Mouse (Mus musculus): ENCODE results near the gene Nodal.

Nodal gene

DNA sequence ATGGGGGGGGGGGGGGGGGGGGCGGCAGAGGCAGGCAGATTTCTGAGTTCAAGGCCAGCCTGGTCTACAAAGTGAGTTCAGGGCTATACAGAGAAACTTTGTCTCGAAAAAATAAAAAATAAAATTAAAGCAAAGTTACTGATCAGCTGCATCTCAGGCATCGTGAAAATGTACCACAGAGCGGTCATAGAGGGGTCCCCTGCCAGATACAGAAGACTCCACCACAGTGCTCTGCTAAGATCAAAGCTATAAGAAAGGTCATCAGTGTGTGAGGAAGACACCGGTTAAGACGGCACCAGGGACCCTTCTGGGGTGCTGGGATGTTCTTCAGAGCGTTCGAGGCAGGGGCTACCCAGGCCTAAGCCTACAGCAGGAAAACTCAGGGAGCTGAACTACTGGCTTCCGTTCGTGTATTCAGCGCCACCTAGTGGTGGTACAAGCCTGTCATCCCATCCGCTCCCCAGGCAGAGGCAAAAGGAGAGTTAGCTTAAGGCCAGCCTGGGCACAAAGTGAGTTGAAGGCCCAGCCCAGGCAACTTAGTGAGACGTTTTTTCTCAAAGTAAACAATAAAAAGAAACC is 18.5 kb upstream of the Nodal start:
- DNase-seq = peak; percentile 75

DNA sequence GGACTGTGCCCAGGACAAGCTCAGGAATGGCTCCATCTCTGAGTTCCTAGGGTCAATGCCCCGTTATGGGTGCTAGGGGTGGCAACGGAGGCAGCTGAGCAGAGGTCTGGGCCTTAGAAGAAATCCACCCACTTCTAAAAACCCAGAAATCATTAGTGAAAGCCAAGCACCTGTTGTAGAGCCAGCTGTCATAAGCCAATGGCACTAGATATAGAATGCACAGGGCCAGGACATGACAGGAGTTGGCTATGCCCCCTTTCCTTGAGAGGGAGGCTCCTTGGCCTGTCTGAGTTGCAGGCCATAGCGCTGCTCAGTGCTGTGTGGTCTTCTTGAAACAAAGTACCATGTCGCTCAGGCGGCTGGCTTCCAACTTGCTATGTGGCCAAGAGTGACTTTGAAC is 17.4 kb upstream of the Nodal start:
- DNase-seq = no peak

DNA sequence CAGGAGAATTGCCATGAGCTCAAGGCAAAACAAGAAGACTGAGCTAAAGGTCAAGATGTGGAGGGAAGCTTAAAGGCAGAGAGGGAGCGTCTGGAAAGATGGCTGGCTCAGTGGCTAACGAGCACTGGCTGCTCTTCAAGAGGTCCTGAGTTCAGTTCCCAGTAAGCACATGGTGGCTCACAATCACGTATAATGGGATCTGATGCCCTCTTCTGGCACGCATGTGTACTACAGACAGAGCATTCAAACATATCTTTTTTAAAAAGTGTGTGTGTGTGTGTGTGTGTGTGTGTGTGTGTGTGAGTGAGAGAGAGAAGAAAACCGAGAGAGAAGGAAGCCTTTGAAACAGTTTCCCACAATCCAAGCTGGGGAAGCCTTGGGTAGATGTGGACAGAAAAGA is 15.3 kb upstream of the Nodal start:
- DNase-seq = no peak

DNA sequence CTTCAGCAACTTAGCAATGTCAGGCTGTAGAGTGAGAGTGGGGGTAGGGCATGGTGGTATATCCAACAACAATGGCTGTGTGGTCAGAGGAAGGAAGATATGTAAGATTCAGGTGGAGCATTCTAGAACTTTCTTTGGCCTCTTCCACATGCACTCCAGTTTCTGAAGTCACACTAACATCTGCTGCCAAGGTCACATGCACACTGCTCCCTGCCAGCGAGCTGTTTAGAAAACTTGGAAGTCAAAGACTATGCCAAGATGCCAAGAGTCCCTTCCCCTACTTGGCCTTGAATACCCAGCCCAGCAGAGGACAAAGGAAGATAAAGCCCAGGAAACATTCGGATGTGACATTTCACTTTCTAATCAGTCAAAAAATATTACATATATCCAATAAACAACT is 14.9 kb upstream of the Nodal start:
- no peak for DNase-seq

DNA sequence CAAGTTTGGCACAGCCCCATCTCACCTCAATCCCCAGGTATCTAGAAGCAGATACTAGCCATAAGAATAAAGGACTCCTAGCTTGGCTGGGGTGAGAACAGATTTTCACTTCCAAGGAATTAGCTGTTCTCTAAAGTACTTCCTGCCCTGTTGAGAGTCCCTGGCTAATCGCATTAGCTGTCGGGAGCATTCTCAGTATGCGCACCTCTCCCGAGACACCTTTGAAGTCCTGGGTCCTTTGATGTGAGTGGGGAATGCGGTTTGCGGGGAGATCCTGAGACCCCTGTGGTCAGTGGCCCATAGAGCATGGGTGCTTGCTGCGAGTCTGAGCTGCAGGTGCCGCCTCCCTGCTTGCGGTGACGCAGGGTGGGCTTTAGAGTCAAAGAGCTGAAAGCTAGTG is 11.8 kb upstream of the Nodal start:
- no peak for DNase-seq

DNA sequence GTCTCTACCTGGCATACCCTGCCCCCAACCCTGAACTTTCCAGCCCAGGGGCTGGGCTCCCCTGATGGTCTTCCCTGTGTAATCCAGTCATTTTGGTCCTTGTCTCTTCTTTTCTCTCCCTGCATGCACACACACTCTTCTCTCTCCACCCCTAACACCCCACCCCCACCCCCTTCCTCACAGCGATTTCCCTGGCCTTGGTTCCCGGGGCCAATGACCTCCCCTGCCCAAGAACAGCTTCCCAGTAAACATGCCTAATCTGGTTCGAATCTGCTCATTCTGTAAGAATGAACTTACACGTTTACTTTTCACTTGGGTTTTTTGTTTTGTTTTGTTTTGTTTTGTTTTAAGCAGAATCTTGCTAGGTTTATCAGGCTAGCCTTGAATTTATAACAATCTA is 8.0 kb upstream of the Nodal start:
- DNase-seq = no peak

DNA sequence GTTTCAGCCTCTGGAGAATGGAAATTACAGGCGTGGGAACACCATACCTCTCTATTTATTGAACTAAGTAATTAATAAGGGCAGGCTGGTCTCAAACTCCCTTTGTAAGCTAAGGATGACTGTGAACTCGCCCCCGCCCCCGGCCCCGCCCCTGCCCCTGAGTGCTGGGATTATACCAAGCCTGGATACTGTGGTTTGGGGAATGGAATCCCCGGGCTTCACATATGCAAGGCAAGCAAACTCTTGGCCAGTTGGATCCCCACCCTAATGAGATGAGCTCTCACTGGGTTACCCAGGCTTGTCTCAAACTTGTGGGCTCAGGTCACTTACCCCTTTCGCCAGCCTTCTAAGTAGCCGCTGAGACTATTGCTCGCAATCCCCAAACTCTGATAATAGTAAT is 7.6 kb upstream of the Nodal start:
- no peak for DNase-seq

DNA sequence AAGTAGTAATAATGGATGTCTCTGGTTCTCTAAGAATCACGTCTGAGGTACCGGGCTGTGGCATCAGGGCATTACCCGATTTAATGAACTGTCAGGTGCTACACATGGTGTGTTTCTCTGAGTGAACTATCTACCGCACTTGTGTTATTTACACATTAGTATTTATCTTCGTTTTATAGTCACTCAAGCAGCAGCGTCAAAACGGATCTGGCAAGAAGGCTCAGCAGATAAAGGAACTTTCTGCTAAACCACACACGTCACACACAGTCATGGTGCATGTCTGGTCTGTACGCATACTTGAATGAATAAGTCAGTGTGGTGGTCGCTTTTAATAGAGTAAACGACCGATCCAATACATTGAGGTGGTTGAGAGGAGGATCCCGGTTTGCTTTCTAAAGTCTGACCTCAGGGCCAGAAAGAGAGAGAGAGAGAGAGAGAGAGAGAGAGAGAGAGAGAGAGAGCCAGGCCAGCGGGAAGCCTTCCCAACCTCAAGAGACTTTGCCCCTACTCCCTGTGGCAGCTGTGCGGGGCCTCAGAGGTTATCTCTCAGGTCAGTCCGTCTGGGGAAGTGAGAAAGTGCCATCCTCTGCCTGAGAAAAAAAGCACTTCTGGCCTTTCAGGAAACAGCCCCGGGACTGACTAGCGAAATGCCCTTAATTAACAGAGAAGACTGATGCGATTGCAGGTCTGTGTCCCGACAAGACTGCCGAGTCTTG is 4.7 kb upstream of the Nodal start:
- DNase-seq = no peak

DNA sequence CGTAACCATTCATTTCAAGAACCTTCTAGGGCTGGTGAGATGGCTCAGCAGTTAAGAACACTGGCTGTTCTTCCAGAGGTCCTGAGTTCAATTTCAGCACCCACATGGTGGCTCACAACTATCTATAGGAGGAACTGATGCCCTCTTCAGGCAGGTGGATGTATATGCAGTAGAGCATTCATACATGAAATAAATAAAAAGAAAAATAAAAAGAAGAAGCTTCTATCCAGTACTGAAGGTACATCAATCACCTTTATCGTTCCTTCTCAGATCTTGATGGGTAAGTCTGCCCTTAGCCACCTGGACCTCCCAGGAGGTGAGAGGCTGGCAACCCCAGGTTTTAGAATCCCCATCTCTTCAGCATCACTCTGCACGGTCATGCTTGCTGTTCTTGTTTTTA is 2.5 kb upstream of the Nodal start:
- DNase-seq = no peak

DNA sequence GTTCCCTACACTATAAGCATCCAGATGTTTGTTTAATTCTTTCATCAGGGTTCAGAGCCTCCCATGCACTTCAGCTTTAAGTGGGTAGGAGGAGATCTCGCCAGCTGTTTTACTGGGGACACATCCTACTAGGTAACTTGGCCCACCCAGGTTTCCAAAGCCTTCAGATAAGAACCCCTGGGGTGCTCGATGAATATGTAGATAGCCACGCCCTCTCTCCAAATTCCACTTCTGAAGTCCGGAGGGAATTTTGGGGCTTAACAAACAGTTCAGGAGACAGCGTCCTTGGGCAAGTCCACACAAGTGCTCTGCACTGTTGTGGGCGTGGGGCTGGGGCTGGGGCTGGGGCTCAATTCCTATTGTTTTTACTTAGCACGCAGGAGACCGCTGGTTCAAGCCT is 1.9 kb upstream of the Nodal start:
- DNase-seq = no peak

DNA sequence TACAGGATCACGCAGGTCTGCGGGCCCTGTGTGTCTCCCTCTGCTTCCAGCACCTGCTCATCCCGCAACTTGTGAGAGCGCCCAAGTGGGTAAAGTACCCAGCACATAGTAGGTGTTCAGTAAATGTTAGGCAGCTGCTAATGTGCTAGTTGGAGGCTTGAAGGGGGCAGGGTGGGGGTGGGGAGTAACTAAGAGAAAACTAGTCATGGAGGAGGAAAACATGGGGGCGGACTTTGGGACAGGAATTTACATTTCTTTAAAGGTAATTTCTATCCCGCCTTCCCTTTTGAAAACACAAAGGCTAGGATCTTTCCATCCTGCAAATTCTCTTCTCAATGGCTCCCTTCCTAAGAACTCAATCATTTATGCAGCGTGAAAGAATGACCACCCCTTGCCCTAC is 1.2 kb upstream of the Nodal start:
- no peak for DNase-seq

DNA sequence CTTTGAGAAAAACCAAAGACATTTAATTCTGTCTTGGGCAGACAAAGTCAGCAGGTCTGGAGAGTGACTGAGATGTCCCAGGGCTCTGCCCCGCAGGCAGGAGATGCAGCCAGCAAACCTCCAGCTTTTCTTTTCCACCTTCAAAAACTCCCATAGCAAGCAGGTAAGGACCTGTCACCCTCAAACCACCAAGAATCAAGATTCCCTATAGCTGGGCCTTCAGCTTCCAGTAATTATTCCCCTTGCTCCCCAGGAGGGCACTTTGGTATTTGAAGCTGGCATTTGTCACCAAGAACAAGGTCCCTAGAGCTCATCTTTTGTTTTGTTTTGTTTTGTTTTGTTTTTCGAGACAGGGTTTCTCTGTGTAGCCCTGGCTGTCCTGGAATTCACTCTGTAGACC is 726 bp upstream of the Nodal start:
- no peak for DNase-seq

DNA sequence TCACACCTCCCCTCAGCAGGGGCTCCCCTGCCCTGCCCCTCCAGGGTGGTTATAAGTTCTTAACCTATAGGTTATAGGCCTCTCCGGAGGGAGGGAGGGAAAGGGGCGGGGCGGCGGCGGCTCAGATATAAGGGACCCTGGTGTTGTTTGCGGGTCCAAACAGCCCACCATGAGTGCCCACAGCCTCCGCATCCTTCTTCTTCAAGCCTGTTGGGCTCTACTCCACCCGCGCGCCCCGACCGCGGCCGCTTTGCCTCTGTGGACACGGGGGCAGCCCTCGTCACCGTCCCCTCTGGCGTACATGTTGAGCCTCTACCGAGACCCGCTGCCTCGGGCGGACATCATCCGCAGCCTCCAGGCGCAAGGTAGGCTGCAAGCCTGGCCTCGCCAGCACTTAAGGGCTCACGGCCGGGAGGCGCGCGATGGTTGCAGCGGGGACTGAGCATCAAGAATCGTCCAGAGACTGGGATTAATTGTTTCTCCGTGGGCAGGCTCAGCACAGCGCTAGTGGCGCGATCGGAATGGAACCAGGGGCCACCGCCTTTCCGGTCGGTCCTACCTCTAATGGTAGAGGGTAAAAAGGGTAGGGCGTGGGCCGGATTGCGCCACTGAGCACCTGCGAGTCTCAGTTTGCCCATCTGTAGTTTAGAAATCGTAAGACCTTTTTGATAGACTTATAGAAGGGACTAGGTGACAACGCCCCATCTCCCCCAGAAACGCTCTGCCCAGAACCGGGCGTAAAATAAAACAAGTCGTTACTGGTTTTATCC is 544 bp downstream of the Nodal start:
- DNase-seq = no peak

DNA sequence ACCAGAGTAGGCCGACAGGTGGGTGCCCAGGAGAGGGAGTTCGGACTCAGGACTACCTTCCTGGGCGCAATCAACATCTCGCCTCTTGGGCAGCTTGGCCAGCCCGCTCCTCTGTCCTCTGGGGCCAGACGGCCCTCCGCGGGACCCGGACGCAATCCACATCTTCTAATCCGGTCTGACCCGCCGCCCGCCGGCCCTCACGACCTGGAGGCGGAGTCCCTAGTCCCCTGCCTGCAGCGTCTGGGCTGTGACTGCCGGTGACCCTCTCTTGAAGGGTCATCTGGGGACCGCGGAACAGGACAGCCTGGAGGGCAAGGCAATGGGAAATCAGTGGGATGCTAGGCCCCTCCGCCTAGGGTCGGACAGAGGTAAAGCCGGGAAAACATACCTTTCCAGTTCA is 1.4 kb downstream of the Nodal start:
- no peak for DNase-seq

DNA sequence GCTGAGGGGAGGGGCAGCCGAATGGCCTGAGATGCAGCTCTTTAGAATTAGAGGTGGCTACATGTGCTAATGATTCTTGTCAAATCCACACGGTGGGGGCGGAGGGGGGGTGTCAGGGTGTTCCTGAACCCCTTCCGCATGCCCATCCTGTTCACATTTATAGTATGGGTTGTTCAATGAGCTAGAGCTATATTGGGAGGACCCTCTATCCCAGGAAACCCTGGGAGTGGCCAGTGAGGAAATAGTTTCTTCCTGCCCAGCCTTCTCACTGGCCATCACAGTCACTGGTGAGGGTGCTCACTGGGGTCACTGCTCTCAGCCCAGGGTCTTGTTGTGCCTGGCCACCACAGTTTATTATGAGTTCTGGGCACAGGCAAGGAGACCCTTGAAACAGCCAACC is 2.2 kb downstream of the Nodal start:
- no peak for DNase-seq

DNA sequence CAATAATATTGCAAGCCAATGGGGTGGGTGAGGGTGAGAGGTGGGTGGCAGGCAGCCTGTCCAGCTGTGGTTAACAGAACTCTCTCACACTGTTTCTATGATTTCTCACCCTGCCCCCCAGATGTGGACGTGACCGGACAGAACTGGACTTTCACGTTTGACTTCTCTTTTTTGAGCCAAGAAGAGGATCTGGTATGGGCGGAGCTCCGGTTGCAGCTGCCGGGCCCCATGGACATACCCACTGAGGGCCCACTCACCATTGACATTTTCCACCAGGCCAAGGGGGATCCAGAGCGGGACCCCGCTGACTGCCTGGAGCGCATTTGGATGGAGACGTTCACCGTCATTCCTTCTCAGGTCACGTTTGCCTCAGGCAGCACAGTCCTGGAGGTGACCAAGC is 5.1 kb downstream of the Nodal start:
- DNase-seq = no peak

DNA sequence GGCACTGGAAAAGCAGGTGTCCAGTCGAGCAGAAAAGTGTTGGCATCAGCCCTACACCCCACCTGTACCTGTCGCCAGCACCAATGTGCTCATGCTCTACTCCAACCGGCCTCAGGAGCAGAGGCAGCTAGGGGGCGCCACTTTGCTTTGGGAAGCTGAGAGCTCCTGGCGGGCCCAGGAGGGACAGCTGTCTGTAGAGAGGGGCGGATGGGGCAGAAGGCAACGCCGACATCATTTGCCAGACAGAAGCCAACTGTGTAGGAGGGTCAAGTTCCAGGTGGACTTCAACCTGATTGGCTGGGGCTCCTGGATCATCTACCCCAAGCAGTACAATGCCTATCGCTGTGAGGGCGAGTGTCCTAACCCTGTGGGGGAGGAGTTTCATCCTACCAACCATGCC is 5.5 kb downstream of the Nodal start:
- peak; percentile 55 for DNase-seq

DNA sequence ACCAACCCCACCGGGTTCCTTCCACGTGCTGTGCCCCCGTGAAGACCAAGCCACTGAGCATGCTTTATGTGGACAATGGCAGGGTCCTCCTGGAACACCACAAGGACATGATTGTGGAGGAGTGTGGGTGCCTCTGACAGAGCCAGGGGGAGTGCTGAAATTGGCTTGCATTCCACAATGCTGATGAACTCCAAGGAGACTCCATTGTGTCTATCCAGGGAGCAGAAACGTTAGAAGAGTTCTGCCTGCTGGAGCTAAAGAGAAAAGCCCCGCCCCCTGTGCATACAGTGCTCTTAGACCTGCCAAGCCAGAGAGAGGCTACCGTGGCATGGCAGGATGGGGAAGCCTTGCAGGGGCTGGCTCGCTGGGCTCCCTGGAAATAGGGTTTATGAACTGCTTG is 6.7 kb downstream of the Nodal start:
- DNase-seq = no peak

DNA sequence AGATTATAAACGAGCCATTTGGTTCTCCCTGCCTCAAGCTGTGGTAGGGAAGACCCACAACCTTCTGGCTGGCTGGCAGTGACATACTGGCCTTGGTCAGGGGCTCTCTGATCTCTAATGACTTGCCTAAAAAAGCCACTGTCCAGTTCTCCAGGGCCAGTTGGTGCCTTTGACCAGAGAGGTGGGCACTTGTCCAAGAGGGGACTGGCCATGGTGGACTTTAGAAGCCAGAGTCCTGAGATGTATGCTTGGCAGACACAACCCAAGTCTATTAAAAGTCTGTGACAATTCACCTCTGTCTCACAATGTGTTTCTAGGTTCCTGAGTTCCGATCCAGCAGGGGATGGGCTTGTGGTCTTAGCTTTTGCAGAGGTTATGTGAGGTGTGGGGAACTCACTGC is 7.3 kb downstream of the Nodal start:
- DNase-seq = no peak

DNA sequence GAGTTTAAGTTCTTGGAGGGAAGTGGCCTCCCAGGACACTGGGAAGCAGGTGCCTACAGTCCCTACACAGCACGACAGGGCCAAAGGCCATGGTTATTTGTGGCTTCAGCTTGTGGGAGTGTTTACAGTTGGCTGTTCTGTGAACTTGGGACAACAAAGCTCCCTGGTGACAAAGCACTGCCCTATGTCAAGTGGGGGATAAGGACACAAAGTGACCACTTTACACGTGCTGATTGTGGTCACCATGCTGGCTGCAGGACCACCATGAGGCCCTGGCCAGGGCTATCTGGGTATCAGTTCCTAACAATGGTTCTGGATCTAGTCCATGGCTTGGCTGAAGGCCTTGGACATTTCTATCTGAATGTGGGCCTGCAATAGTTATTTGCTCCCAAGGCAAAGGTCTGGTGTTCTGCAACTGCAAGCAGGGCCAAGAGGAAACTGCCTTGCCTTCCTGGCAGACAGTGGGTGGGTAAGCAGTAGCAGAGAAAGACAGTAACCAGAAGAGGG is 8.5 kb downstream of the Nodal start:
- no peak for DNase-seq

DNA sequence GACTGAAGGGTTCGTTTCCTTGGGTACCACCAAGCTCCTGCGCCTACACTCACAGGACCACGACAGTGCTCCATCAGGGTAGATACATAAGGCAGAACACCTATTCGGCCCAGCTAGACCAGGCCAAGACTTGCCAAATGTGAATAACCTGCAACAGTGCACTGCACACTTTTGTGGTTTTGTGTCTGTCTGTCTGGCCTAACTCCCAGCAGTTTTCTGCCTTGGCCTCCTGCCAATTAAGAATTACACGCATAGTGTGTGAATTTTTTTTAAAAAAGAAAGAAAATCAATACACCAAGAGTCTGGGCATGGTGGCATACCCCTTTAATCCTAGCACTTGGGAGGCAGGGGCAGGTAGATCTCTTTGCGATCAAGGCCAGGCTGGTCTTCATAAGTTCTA is 10.2 kb downstream of the Nodal start:
- no peak for DNase-seq

DNA sequence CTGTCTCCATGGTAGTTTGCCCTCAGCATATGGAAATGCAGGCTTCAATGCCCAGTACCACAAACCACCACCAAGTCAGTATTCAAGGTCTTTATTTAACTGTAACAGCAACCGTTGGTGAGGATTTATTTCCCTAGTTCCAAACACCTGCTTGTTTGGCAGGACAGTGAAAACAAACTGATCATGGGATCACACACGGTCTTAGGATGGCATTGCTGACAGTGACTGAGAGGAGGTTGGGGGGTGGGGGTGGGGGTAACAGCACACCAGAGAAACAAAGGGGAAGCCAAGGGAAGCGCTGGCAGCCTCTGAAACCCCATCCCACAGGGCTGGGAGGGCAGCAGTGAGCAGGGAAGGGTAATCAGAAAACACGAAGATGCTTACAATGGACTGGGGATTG is 10.6 kb downstream of the Nodal start:
- DNase-seq = no peak

DNA sequence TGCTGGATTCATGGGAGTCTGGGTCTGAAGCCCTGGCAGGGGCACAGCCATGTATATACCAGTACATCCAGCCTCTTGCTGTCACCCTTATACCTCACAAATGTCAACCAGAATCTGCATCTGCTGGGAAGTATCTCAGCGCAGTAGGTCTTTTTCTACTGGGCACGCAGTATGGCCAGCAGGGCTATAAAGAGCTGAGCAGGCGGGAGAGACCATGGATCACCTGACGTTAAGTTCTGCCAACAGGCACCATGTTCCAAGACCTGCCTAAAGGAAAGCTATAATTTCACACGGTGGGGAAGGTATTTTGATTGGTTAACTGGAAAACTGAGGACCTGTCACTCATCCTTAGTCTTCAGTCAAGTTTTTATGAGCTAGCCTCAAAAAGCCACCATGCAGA is 11.3 kb downstream of the Nodal start:
- DNase-seq = no peak

DNA sequence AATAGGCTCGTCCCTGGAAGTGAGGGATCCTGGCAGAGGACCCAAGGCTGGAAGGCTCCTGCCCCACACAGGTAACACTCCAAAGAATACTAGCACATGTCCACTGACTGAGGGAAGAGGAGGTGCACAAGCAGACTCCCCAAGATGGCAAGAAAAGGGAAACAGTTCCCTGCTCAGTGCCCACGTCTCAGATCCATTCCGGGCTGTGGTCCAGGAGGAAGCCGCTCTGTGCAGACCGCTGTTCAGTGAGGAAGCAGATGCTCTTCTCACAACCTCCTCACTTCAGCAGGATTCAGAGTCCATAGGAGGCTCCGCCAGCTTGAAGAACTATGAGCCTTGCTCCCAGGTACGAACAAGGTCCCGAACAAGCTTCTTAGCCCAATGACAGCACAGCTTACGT is 13.6 kb downstream of the Nodal start:
- peak; percentile 76 for DNase-seq

Data from right cerebral cortex, postnatal 14 days (tissue).